Mouse (Mus musculus) heart, adult 2 months (tissue): Measurements from ENCODE around the gene 4921504E06Rik. TPM values are rescaled to one million over a fixed set of nuclear protein-coding genes. Genes with fewer than 3 reads are reported as not detected.

Experiments used
- DNase-seq, 2 experiments: peaks; one replicate each; pipeline ENCODE4 v3.0.0; 2021
- H3K27ac ChIP-seq: fragments of 200-600 bp; 2 replicates; pipeline ENCODE4 v1.8.1; 2022
- H3K27me3 ChIP-seq: fragments of 200-500 bp; 2 replicates; pipeline ENCODE4 v1.6.1; 2012; ENCODE audit warnings: mild to moderate bottlenecking, low read length, inconsistent platforms, mixed read lengths; ENCODE audit not compliant: control insufficient read depth, insufficient read depth
- H3K36me3 ChIP-seq: fragments of 200-500 bp; 2 replicates; pipeline ENCODE4 v1.6.1; 2012; ENCODE audit warnings: low read length, inconsistent platforms; ENCODE audit not compliant: control insufficient read depth, insufficient read depth
- H3K4me1 ChIP-seq: fragments of 200-500 bp; 2 replicates; pipeline ENCODE4 v1.6.1; 2011; ENCODE audit warnings: low read length; ENCODE audit not compliant: control insufficient read depth, insufficient read depth
- H3K4me3 ChIP-seq: fragments of 200-600 bp; 2 replicates; pipeline ENCODE4 v1.8.1; 2022
- H3K79me2 ChIP-seq: fragments of 200-500 bp; replicated peaks from 2 replicates; pipeline ENCODE4 v1.6.1; 2012; ENCODE audit warnings: mild to moderate bottlenecking, inconsistent platforms, low read length, moderate library complexity, mixed read lengths; ENCODE audit not compliant: control insufficient read depth, insufficient read depth
- H3K9ac ChIP-seq: fragments of 200-500 bp; 2 replicates; pipeline ENCODE4 v1.6.1; 2012; ENCODE audit warnings: low read depth, mild to moderate bottlenecking, control low read depth, inconsistent platforms, low read length, mixed read lengths
- CTCF ChIP-seq: fragments of 200-600 bp; IDR thresholded peaks from 2 replicates; pipeline ENCODE4 v1.8.1; 2022; ENCODE audit warnings: antibody characterized with exemption, mild to moderate bottlenecking, moderate library complexity
- EP300 ChIP-seq: fragments of 200-500 bp; IDR thresholded peaks from 2 replicates; pipeline ENCODE4 v1.6.1; 2011; ENCODE audit warnings: low read depth, low read length, control low read depth; ENCODE audit not compliant: insufficient read depth
- POLR2A ChIP-seq: fragments of 200-500 bp; IDR thresholded peaks from 2 replicates; pipeline ENCODE4 v1.6.1; 2011; ENCODE audit warnings: mild to moderate bottlenecking, low read depth, low read length, control low read depth; ENCODE audit not compliant: insufficient read depth
- WGBS: fragments of 180-500 bp; shearing (Covaris S2); methylation state at CpG from one replicate; pipeline ENCODE4 v1.1.7; 2018; 5-methylcytosine and 5-hydroxymethylcytosine counted together
- intact Hi-C: fragments of 180-260 bp; cut with DNase I; formaldehyde crosslinking; loops from one replicate; pipeline ENCODE4 v1.15.1; 2025
- polyA plus RNA-seq: library from polyadenylated mRNA; depleted of rRNA; stranded (reverse); fragments of >200 nt; gene quantifications from 2 replicates; pipeline ENCODE4 v1.2.3, GENCODE M21; 2012
- total RNA-seq, 2 experiments: library from RNA; stranded (reverse); gene quantifications; 2 replicates each; pipeline ENCODE4 v1.2.3; 2021

Gene 4921504E06Rik
- total and polyA plus RNA-seq, 3 experiments, result not detected

GRCm38 (mm10) chr2:19596426-19596825 is 42.7 kb upstream of the 4921504E06Rik start:
- Histone ChIP-seq H3K4me3 (no peak overlapping the region), H3K9ac (no peak overlapping the region), H3K27ac (no peak overlapping the region), H3K36me3 (peaks cover 2% of the 10 kb centered on the region; the same call in 1 of the 2 replicates), H3K79me2 (no peaks in the 10 kb centered on the region), H3K27me3 (no peaks in the 10 kb centered on the region), H3K4me1 (no peaks in the 10 kb centered on the region; the same call in 1 of the 2 replicates)
- TF ChIP-seq CTCF, result no peak
- no peak for TF ChIP-seq POLR2A
- no peak for TF ChIP-seq EP300
- WGBS, result 57% methylated on average over 2 of the region's 2 CpGs
- intact Hi-C loops, result no loop called here
- DNase-seq, result no peak

GRCm38 (mm10) chr2:19594856-19595255 is 41.1 kb upstream of the 4921504E06Rik start:
- Histone ChIP-seq H3K36me3 (no peaks in the 10 kb centered on the region), H3K9ac (no peak overlapping the region), H3K27ac (no peak overlapping the region), H3K4me3 (no peak overlapping the region), H3K27me3 (no peaks in the 10 kb centered on the region), H3K4me1 (no peaks in the 10 kb centered on the region), H3K79me2 (no peaks in the 10 kb centered on the region)
- 75% methylated on average over 7 of the region's 7 CpGs for WGBS
- TF ChIP-seq CTCF, result no peak
- no peak for DNase-seq
- intact Hi-C loops, result no loop called here

GRCm38 (mm10) chr2:19579846-19580245 is 26.1 kb upstream of the 4921504E06Rik start:
- no peak for DNase-seq
- Histone ChIP-seq H3K9ac (no peak overlapping the region), H3K36me3 (no peaks in the 10 kb centered on the region), H3K4me3 (no peak overlapping the region), H3K27me3 (no peaks in the 10 kb centered on the region), H3K79me2 (no peaks in the 10 kb centered on the region), H3K27ac (no peak overlapping the region), H3K4me1 (no peaks in the 10 kb centered on the region)
- no peak for TF ChIP-seq POLR2A
- no peak for TF ChIP-seq CTCF
- no peak for TF ChIP-seq EP300
- 76% methylated on average over 3 of the region's 3 CpGs for WGBS
- intact Hi-C loops, result no loop called here

GRCm38 (mm10) chr2:19579180-19579579 is 25.5 kb upstream of the 4921504E06Rik start:
- no peak for DNase-seq
- H3K79me2 ChIP-seq, result no peaks in the 10 kb centered on the region
- intact Hi-C loops, result no loop called here
- no peaks in the 10 kb centered on the region for H3K4me1 ChIP-seq
- no peak overlapping the region for H3K9ac ChIP-seq
- no peaks in the 10 kb centered on the region for H3K27me3 ChIP-seq
- no peaks in the 10 kb centered on the region for H3K36me3 ChIP-seq
- WGBS, result 79% methylated on average over 6 of the region's 6 CpGs
- H3K27ac ChIP-seq, result no peak overlapping the region
- TF ChIP-seq CTCF (no peak), POLR2A (no peak), EP300 (no peak)
- H3K4me3 ChIP-seq, result no peak overlapping the region

GRCm38 (mm10) chr2:19562114-19562829 is 8.6 kb upstream of the 4921504E06Rik start:
- Histone ChIP-seq H3K4me1 (no peaks in the 10 kb centered on the region), H3K36me3 (no peaks in the 10 kb centered on the region), H3K27ac (no peak overlapping the region), H3K4me3 (no peak overlapping the region), H3K9ac (no peak overlapping the region), H3K27me3 (no peaks in the 10 kb centered on the region), H3K79me2 (no peaks in the 10 kb centered on the region)
- intact Hi-C loops, result no loop called here
- TF ChIP-seq EP300 (no peak), POLR2A (no peak), CTCF (no peak)
- no peak for DNase-seq
- 77% methylated on average over 5 of the region's 5 CpGs for WGBS

GRCm38 (mm10) chr2:19560654-19561053 is 6.9 kb upstream of the 4921504E06Rik start:
- TF ChIP-seq EP300 (no peak), CTCF (no peak), POLR2A (no peak)
- intact Hi-C loops, result no loop called here
- Histone ChIP-seq H3K27me3 (no peaks in the 10 kb centered on the region), H3K79me2 (no peaks in the 10 kb centered on the region), H3K36me3 (no peaks in the 10 kb centered on the region), H3K9ac (no peak overlapping the region), H3K27ac (no peak overlapping the region), H3K4me1 (no peaks in the 10 kb centered on the region), H3K4me3 (no peak overlapping the region)
- no peak for DNase-seq
- WGBS, result 84% methylated on average over 2 of the region's 2 CpGs
